Mouse (Mus musculus) intestine, embryonic 16.5 days (tissue): Measurements from ENCODE around the gene Ewsr1. TPM values are rescaled to one million over a fixed set of nuclear protein-coding genes. Genes with fewer than 3 reads are reported as not detected.
A peak's percentile ranks its signal among the peaks of the same experiment; 100 is the strongest.
"Not testable (repeated sequence)": the region's sequence is repeated elsewhere in the genome, so short reads cannot be mapped to it uniquely, and the experiment has no call there.

Experiments
- ATAC-seq: fragments of 200-750 bp; cut with Nextera tagmentation; 2 replicates; pipeline ENCODE4 v1.8.0; 2017; ENCODE audit warnings: moderate TSS enrichment, moderate library complexity
- H3K27ac ChIP-seq: fragments of 300-500 bp; sonication (generic); 2 replicates; pipeline ENCODE4 v1.5.1; 2014; ENCODE audit warnings: mild to moderate bottlenecking, low read length
- H3K27me3 ChIP-seq: fragments of 300-500 bp; sonication (generic); replicated peaks from 2 replicates; pipeline ENCODE4 v1.6.1; 2014; ENCODE audit warnings: low read length, control low read depth, mixed read lengths; ENCODE audit not compliant: control insufficient read depth, insufficient read depth
- H3K36me3 ChIP-seq: fragments of 300-500 bp; sonication (generic); 2 replicates; pipeline ENCODE4 v1.6.1; 2014; ENCODE audit warnings: low read length, control low read depth; ENCODE audit not compliant: control insufficient read depth, insufficient read depth
- H3K4me1 ChIP-seq: fragments of 300-500 bp; sonication (generic); 2 replicates; pipeline ENCODE4 v1.6.1; 2014; ENCODE audit warnings: low read length, control low read depth, mixed read lengths; ENCODE audit not compliant: control insufficient read depth, insufficient read depth
- H3K4me2 ChIP-seq: fragments of 300-500 bp; sonication (generic); 2 replicates; pipeline ENCODE4 v1.6.1; 2014; ENCODE audit warnings: low read depth, low read length, control low read depth
- H3K4me3 ChIP-seq: fragments of 300-500 bp; sonication (generic); 2 replicates; pipeline ENCODE4 v1.5.1; 2014; ENCODE audit warnings: mild to moderate bottlenecking, low read length
- H3K9ac ChIP-seq: fragments of 300-500 bp; sonication (generic); 2 replicates; pipeline ENCODE4 v1.6.1; 2014; ENCODE audit warnings: low read depth, low read length
- H3K9me3 ChIP-seq: fragments of 300-500 bp; sonication (generic); 2 replicates; pipeline ENCODE4 v1.6.1; 2016; ENCODE audit warnings: low read length, control low read depth; ENCODE audit not compliant: control insufficient read depth
- WGBS: fragments of 180-500 bp; shearing (Covaris S2); extraction: QIAGEN DNeasy Blood & Tissue Kit; methylation state at CpG from one replicate; pipeline ENCODE4 v1.1.7; 2014; 5-methylcytosine and 5-hydroxymethylcytosine counted together
- polyA plus RNA-seq: library from polyadenylated mRNA; unstranded; fragments of >200 nt; fragmentation: Nextera tagmentation; extraction: Ambion mirVana; gene quantifications from 2 replicates; pipeline ENCODE4 v1.2.1, GENCODE M21; 2015

The Ewsr1 gene
- polyA plus RNA-seq, 1 experiment from 2014 or later = 529 TPM

GRCm38 (mm10) chr11:5100801-5101200 lies 1.7 kb upstream of the Ewsr1 start:
- 48% methylated on average over 5 of the region's 5 CpGs for WGBS
- peak overlapping the region; percentile 12 for H3K4me3 ChIP-seq
- H3K9ac ChIP-seq = peak overlapping the region; percentile 38; the same call in 1 of the 2 replicates

GRCm38 (mm10) chr11:5100283-5100682 lies 1.2 kb upstream of the Ewsr1 start:
- no peaks in the 10 kb centered on the region; the same call in none of the 2 replicates for H3K36me3 ChIP-seq
- H3K27ac ChIP-seq = peak overlapping the region; percentile 95
- no peak for ATAC-seq
- H3K9ac ChIP-seq = peak overlapping the region; percentile 100
- peaks cover 22% of the 10 kb centered on the region for H3K4me1 ChIP-seq
- H3K27me3 ChIP-seq = no peaks in the 10 kb centered on the region
- under 1% methylated on average over 7 of the region's 7 CpGs for WGBS
- peak overlapping the region; percentile 64 for H3K4me2 ChIP-seq
- peak overlapping the region; percentile 98 for H3K4me3 ChIP-seq
- H3K9me3 ChIP-seq = no peaks in the 10 kb centered on the region

More at GRCm38 (mm10) chr11:5100801-5101200, 1.7 kb upstream of the Ewsr1 start:
- ATAC-seq = no peak
- Histone ChIP-seq H3K27ac (no peak overlapping the region), H3K36me3 (no peaks in the 10 kb centered on the region; the same call in none of the 2 replicates), H3K27me3 (no peaks in the 10 kb centered on the region), H3K9me3 (no peaks in the 10 kb centered on the region), H3K4me2 (peak overlapping the region; percentile 64), H3K4me1 (peaks cover 22% of the 10 kb centered on the region)

GRCm38 (mm10) chr11:5099576-5100183 lies 614 bp upstream of the Ewsr1 start:
- no peaks in the 10 kb centered on the region; the same call in none of the 2 replicates for H3K36me3 ChIP-seq
- peak overlapping the region; percentile 100 for H3K9ac ChIP-seq
- peak overlapping the region; percentile 98 for H3K4me3 ChIP-seq
- peak overlapping the region; percentile 95 for H3K27ac ChIP-seq
- H3K4me2 ChIP-seq = peak overlapping the region; percentile 64
- ATAC-seq = peak; percentile 75
- no peaks in the 10 kb centered on the region for H3K27me3 ChIP-seq
- H3K4me1 ChIP-seq = peaks cover 22% of the 10 kb centered on the region
- under 1% methylated on average over 31 of the region's 31 CpGs for WGBS
- no peaks in the 10 kb centered on the region for H3K9me3 ChIP-seq

GRCm38 (mm10) chr11:5098035-5098735 lies 881 bp downstream of the Ewsr1 start:
- peaks cover 28% of the 10 kb centered on the region for H3K4me1 ChIP-seq
- WGBS = under 1% methylated on average over 44 of the region's 44 CpGs

GRCm38 (mm10) chr11:5096480-5097020 lies 2.5 kb downstream of the Ewsr1 start:
- ATAC-seq = no peak
- Histone ChIP-seq H3K9ac (peak overlapping the region; percentile 100; the same call in 1 of the 2 replicates), H3K4me1 (peaks cover 30% of the 10 kb centered on the region), H3K36me3 (no peaks in the 10 kb centered on the region), H3K4me2 (peak overlapping the region; percentile 66), H3K27me3 (no peaks in the 10 kb centered on the region), H3K27ac (no peak overlapping the region), H3K4me3 (peak overlapping the region; percentile 98; the same call in 1 of the 2 replicates), H3K9me3 (no peaks in the 10 kb centered on the region)
- WGBS = 55% methylated on average over 8 of the region's 8 CpGs

More at GRCm38 (mm10) chr11:5098035-5098735, 881 bp downstream of the Ewsr1 start:
- no peaks in the 10 kb centered on the region; the same call in 1 of the 2 replicates for H3K36me3 ChIP-seq
- ATAC-seq = no peak
- peak overlapping the region; percentile 66 for H3K4me2 ChIP-seq
- peak overlapping the region; percentile 100 for H3K9ac ChIP-seq
- peak overlapping the region; percentile 95 for H3K27ac ChIP-seq
- no peaks in the 10 kb centered on the region for H3K9me3 ChIP-seq
- peak overlapping the region; percentile 98 for H3K4me3 ChIP-seq
- H3K27me3 ChIP-seq = no peaks in the 10 kb centered on the region

GRCm38 (mm10) chr11:5095877-5096276 lies 3.2 kb downstream of the Ewsr1 start:
- H3K27me3 ChIP-seq = no peaks in the 10 kb centered on the region
- H3K4me1 ChIP-seq = peaks cover 28% of the 10 kb centered on the region
- H3K9me3 ChIP-seq = no peaks in the 10 kb centered on the region
- peaks cover 3% of the 10 kb centered on the region; the same call in 1 of the 2 replicates for H3K36me3 ChIP-seq
- H3K4me3 ChIP-seq = no peak overlapping the region
- H3K27ac ChIP-seq = no peak overlapping the region
- 63% methylated on average over 5 of the region's 5 CpGs for WGBS
- no peak overlapping the region for H3K4me2 ChIP-seq
- H3K9ac ChIP-seq = no peak overlapping the region
- ATAC-seq = no peak

- ATAC-seq = 0 out of 2 replicates have a peak, but pooled peaks have one; percentile 38
- WGBS = 46% methylated on average over 2 of the region's 2 CpGs
- H3K36me3 ChIP-seq = peaks cover 13% of the 10 kb centered on the region
Measured at GRCm38 (mm10) chr11:5091706-5092105, 7.4 kb downstream of the Ewsr1 start.

GRCm38 (mm10) chr11:5089147-5089546 lies 9.9 kb downstream of the Ewsr1 start:
- Histone ChIP-seq H3K36me3 (peaks cover 22% of the 10 kb centered on the region), H3K4me1 (peaks cover 5% of the 10 kb centered on the region; the same call in 1 of the 2 replicates), H3K4me3 (no peak overlapping the region), H3K27me3 (no peaks in the 10 kb centered on the region), H3K4me2 (no peak overlapping the region), H3K27ac (no peak overlapping the region), H3K9ac (no peak overlapping the region), H3K9me3 (no peaks in the 10 kb centered on the region)
- ATAC-seq = no peak
- 97% methylated on average over 1 of the region's 1 CpGs for WGBS

More at GRCm38 (mm10) chr11:5091706-5092105, 7.4 kb downstream of the Ewsr1 start:
- no peak overlapping the region for H3K4me2 ChIP-seq
- H3K27me3 ChIP-seq = no peaks in the 10 kb centered on the region
- no peak overlapping the region for H3K4me3 ChIP-seq
- no peak overlapping the region for H3K27ac ChIP-seq
- H3K9ac ChIP-seq = no peak overlapping the region
- H3K9me3 ChIP-seq = no peaks in the 10 kb centered on the region
- peaks cover 16% of the 10 kb centered on the region for H3K4me1 ChIP-seq

GRCm38 (mm10) chr11:5076843-5077242 lies 22.2 kb downstream of the Ewsr1 start:
- peak; percentile 43 for ATAC-seq
- not testable (repeated sequence) for H3K9me3 ChIP-seq, H3K4me3 ChIP-seq, H3K4me2 ChIP-seq, H3K27me3 ChIP-seq, H3K4me1 ChIP-seq, H3K9ac ChIP-seq, H3K27ac ChIP-seq
- peaks cover 22% of the 10 kb centered on the region for H3K36me3 ChIP-seq
- 74% methylated on average over 4 of the region's 5 CpGs for WGBS
